Mouse (Mus musculus): ENCODE results near the gene Tmem198. TPM values are rescaled to one million over a fixed set of nuclear protein-coding genes. Genes with fewer than 3 reads are reported as not detected.

Tmem198 gene
- polyA plus RNA-seq (2012; rRNA removed), result 39.7 and 43.7 TPM in 2 replicates

DNA sequence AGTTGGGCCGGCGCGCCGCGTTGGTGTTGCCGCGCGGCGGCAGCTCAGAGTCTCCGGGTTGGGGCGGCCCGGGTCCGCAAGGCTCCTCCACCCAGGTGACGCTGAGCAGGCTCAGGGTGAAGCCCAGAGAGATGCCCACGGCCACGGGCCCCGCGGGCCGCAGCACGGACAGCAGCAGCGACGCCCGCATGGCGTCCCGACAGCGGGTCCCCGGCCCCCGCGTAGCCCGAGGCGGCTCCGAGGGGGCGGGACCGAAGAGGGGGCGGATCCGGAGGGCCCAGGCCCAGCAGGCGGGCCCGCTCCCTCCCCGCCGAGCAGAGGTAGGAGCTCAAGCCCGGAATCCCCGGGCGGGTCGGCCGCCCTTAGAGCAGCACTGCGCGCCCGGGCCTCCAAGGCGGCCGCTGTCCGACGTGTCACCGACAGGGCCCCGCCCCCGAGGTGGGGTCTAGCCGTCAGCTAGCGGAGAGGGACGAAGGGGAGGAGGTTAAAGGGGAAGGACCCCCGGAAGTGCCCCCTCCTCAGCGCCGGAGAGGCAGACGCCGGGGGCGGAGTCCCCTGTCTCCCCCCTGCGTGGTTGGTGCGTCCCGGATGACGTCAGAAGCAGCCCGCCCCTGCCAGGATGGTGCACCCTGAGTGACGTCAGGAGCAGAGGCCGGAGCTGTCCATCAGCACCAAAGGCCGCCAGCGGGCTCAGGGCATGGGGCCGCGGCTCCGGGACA is at the start of gene Tmem198, which contains the start of gene Chpf:
Gene Tmem198 (plus strand): TSS at position 617 of the 719 bp plus-strand sequence.
Gene Chpf (minus strand): TSS at position 392 of the 719 bp plus-strand sequence.

DNA sequence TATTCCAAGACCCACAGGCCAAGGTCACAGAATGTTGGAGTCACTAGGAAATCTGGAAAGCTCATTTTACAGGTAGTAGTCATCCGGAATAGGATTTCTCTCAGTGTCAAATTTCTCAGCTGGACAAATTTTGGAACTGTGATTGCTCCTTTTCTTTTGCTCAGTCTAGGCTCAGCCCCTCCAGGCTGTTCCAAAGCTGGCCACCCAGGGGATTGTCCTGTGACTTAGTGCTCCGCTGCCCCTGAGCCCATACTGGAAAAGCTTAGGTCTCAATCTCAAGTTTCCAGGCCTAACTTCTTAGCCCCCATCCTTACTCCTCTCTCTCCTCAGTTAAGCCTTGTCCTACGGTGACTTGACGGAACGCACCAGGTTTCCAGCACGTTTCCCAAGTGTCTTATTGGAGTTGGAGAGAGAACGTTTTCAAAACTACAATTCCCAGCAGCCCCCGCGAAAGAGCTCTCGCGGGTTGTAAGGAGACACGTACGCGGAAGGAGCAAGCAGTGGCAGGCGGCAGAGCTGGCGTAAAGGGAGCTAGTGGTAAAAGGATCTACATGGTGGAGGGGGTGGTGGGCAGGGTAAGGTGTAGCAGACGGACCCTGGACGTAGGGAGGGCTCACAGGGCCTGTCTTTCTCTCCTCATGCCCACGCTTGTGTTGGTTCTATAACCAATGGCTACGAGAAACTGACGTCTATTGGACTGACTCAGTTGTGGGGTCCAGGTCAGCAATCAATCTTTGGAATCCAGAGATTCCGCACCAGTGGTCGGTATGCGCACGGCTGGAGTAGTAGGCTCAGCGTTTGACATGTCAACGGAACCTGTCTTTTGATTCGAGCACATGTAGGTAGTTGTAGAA is 43.6 kb upstream of the Tmem198 start, which contains the start of gene Gmppa:
Gene Gmppa (plus strand): TSS at position 456 of the 854 bp plus-strand sequence.

DNA sequence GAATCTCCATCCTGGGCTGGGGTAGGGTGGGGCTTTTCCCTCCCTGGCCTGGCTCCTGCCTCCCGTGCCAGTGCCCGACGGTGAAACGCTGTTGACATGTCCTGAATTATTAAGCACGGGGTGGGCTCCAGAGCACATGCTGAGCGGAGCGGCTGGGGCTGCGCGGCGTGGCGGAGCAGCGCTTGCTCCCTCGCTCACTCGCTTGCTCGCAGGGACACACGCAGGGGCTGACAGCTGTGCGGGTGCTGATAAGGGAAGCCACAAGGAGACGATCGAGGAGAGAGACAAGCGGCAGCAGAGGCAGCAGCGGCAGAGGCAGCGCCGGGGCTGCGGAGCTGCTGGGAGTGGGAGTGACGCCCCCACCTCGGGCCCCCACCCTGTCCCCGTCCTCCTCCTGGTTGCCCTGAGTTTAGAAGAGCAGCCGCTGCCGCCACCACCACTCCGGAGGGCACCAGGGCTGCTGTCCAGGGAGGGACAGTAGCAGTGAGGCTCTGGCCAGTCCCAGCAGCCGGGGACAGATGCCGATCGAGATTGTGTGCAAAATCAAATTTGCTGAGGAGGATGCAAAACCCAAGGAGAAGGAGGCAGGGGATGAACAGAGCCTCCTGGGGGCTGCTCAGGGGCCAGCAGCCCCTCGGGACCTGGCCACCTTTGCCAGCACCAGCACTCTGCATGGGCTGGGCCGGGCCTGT is 28.9 kb upstream of the Tmem198 start, which contains the start of gene Asic4:
Gene Asic4 (plus strand): TSS at position 123 of the 692 bp plus-strand sequence.

DNA sequence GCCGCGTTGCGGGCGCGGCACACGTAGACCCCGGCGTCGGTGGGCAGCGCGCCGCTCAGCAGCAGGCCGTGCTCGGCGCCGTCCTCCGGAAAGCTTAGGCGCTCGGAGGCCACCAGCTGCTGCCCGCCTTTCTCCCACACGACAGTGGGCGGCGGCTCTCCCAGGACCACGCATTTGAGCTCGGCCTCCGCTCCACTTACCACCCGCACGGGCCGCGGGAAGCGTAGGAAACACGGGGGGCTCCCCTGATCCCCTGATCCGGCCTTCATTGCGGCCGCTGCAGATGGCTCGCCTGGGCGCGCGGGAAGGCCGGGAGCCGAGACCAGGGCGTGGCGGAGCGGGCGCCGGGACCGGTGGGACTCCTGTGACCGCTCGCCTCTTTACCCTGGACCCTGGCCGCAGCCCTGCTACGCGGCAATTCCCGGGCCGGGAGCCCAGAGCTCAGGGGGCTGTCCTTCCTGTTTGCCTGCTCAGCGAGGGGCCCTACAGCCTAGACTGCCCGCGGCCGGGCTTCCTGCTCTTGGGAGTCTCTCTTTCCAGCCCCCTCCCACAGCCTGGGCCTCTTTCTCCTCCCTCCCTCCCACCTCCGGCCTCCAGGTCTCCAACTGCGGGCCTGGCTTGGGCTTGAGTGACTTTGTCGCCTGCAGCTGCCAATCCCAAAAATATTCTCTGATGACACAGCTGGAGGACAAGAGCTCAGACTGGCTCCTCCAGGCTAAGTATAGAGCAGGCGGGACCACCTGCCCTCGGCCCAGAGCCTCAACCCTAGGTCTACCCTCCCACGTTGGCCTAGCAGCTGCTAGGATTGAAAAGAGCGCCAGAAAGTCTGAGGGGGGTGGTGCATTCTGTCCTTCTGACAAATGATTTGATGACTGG is 26.9 kb downstream of the Tmem198 start, which contains the start of gene Obsl1:
Gene Obsl1 (minus strand): TSS at position 497 of the 876 bp plus-strand sequence.

DNA sequence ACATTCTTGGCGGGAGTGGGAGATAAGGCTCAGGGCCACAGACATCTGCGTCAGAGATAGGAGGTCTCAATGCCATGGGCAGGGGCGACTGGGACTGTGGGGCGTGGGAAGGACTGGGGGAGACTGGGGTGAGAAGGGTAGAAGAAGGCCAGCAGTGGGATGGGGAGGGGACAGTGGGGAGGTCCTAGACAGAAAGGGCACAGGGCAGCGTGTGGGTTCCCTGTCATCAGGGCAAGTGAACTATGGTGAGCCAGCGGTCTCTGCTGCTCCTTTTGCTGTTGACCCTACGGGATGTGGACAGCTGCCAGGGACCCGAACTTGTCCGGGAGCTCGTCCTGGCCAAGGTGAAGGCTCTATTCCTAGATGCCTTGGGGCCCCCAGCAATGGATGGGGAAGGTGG is 27.7 kb downstream of the Tmem198 start, which contains the start of gene Inha:
Gene Inha (plus strand): TSS at position 72 of the 400 bp plus-strand sequence.

DNA sequence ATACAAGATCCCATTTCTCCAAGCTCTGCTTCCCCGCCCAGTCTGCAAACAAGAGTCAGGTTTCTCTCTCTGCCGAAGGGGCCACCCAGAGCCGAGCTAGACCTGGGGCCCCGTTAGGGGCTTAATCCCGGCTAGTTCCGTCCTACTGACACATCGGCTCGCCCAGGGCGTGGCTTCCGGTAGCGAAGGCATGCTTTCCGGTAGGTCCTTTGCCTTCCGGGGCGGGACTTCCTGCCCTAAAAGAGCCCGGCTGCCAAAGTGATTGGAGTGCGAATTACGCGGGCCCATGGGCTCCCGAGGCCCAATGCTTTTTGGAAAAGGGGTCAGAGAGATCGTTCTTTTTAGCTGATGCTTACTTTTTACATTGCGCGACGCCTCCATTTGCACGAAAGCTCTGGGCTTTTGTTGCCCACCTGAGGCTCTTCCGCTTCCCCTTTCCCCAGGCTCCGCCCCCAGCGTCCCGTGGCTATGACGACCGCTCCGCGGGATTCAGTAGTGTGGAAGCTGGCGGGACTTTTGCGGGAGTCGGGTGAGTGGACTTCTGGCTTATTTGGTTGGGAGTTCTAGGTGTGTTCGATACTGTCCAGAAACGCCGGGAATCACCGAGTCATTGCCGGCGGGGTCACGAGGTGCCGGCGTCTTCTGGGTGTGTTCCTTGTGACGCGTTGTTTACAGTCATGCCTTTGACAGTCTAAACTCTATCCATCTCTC is 42.1 kb downstream of the Tmem198 start, which contains the start of gene Stk11ip:
Gene Stk11ip (plus strand): TSS at position 209 of the 711 bp plus-strand sequence.

Other genes with a start within 250 kb of the Tmem198 start
- not detected in 2 replicates for gene A630095N17Rik, start 247.4 kb upstream of the Tmem198 start, polyA plus RNA-seq (2012; rRNA removed)
- gene Dnajb2, start 243.1 kb upstream of the Tmem198 start, polyA plus RNA-seq (2012; rRNA removed), result 67.4 and 71.2 TPM in 2 replicates
- 68.1 and 69.4 TPM in 2 replicates for gene Ptprn, start 215.0 kb upstream of the Tmem198 start, polyA plus RNA-seq (2012; rRNA removed)
- 141 and 164 TPM in 2 replicates for gene Resp18, start 201.1 kb upstream of the Tmem198 start, polyA plus RNA-seq (2012; rRNA removed)
- gene Dnpep, start 161.5 kb upstream of the Tmem198 start, polyA plus RNA-seq (2012; rRNA removed), result 151 and 153 TPM in 2 replicates
- 1.0 and 9.6 TPM in 2 replicates for gene Des, start 119.2 kb upstream of the Tmem198 start, polyA plus RNA-seq (2012; rRNA removed)
- 69.0 and 70.9 TPM in 2 replicates for gene Speg, start 104.2 kb upstream of the Tmem198 start, polyA plus RNA-seq (2012; rRNA removed)
- gene Gmppa, start 43.6 kb upstream of the Tmem198 start, polyA plus RNA-seq (2012; rRNA removed), result 103 and 111 TPM in 2 replicates
- gene Asic4, start 29.1 kb upstream of the Tmem198 start, polyA plus RNA-seq (2012; rRNA removed), result 15.3 and 15.9 TPM in 2 replicates
- gene Chpf, start 225 bp upstream of the Tmem198 start, polyA plus RNA-seq (2012; rRNA removed), result 61.1 and 64.1 TPM in 2 replicates
- 39.6 and 49.3 TPM in 2 replicates for gene Obsl1, start 26.9 kb downstream of the Tmem198 start, polyA plus RNA-seq (2012; rRNA removed)
- 81.7 and 92.2 TPM in 2 replicates for gene Inha, start 27.5 kb downstream of the Tmem198 start, polyA plus RNA-seq (2012; rRNA removed)
- 31.8 and 33.5 TPM in 2 replicates for gene Stk11ip, start 42.0 kb downstream of the Tmem198 start, polyA plus RNA-seq (2012; rRNA removed)
- 68.3 and 70.8 TPM in 2 replicates for gene Slc4a3, start 66.7 kb downstream of the Tmem198 start, polyA plus RNA-seq (2012; rRNA removed)

Data from central nervous system, embryonic 18 days (tissue).